In the genomic region with DNA sequence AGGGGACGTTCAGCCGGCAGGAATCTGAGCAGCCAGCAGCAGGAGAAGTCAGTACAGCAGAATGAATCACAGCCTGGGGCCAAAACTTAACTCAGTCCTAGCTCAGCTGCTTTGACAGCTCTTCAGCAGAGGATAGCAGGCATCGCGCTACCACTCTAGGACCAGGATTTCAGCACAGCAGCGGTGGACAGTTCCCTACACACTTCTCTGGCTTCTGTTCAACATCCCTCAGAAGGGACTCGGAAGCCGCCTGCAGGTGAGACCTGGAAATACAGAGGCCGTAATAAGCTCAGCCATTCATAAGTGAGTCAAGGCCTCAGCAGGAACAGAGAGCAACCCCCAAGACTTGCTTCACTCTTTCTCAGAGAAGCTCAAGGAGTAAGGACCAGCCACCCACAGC, we compare ENCODE assay signal across 9 mouse cellular contexts.
DNase-seq lines count a peak whose midpoint lies in the region; ATAC-seq and TF ChIP-seq lines count a peak whose summit lies in the region.
"Had no signal": no experiment of that assay in that cellular context is flagged by ENCODE, and none has a peak within 500 bp of the region (broad histone marks: within the 10 kb centered on the region; RNA-seq: fewer than 3 reads in every experiment).

No protein-coding gene starts in this region.

- intact Hi-C loops in heart, postnatal 10 days (cut with DNase I): loop anchor here (5.0 kb wide), 1 partner anchor 1189 kb away; no protein-coding TSS in a partner anchor

- no peaks in the 10 kb centered on the region for H3K36me3 ChIP-seq in ES-E14 (ENCODE audit: control insufficient read depth, insufficient read depth, low read length, poor library complexity, severe bottlenecking)
- H3K36me3 ChIP-seq: liver, embryonic 15.5 days had no signal

- no peak overlapping the region for H3K9ac ChIP-seq in ES-E14 (ENCODE audit: insufficient read depth, low read depth, low read length, poor library complexity, severe bottlenecking)
- H3K9ac ChIP-seq: liver, embryonic 15.5 days had no signal

- ATAC-seq in megakaryocyte-erythroid progenitor cell, adult 5-6 weeks (replicated peaks; ENCODE audit: low FRiP score, low TSS enrichment, poor library complexity, severe bottlenecking): peak; percentile 94
- no peak for ATAC-seq in inflammation-experienced regulatory T-cells, adult 6 months

- H3K4me1 ChIP-seq in ES-E14 (ENCODE audit: control insufficient read depth in 2 of 2, insufficient read depth in 2 of 2, low read length in 2 of 2, poor library complexity in 1 of 2): no peaks in the 10 kb centered on the region
- H3K4me1 ChIP-seq: liver, embryonic 15.5 days had no signal

- no peak overlapping the region for H3K27ac ChIP-seq in ES-E14 (ENCODE audit: insufficient read depth, low read depth, low read length, poor library complexity, severe bottlenecking)
- H3K27ac ChIP-seq: liver, embryonic 15.5 days had no signal

- in situ Hi-C loops in ES-E14 (cut with MboI; ENCODE audit: low sequenced_read_pairs in 2 of 2, unreplicated experiment in 2 of 2): no loop called here

- no peak overlapping the region for H3K4me3 ChIP-seq in ES-E14 (ENCODE audit: insufficient read depth in 1 of 2, low read depth in 1 of 2, low read length in 2 of 2, poor library complexity in 1 of 2, severe bottlenecking in 1 of 2)
- H3K4me3 ChIP-seq: liver, embryonic 15.5 days had no signal

- DNase-seq in ES-E14 (ENCODE audit: low read depth, low spot score): peak; percentile 88
- DNase-seq in adrenal gland, adult 8-10 months: peak; percentile 49
- DNase-seq in embryo, embryonic 9.5 days (ENCODE audit: extremely low spot score): peak; percentile 77
- DNase-seq in heart, postnatal 10 days: peak; percentile 84 to 90
- peak; percentile 72 to 73 for DNase-seq in layer of hippocampus, postnatal 10 days (ENCODE audit: low spot score in 2 of 2)
- peak; percentile 16 to 75 for DNase-seq in spleen, postnatal 10 days (ENCODE audit: low spot score in 2 of 2)

- no peaks in the 10 kb centered on the region for H3K9me3 ChIP-seq in ES-E14 (ENCODE audit: control insufficient read depth, insufficient read depth, low read depth, low read length)
- H3K9me3 ChIP-seq: liver, embryonic 15.5 days had no signal

TF ChIP-seq in ES-E14, 5 proteins besides CTCF, POLR2A, EP300 and RAD21:
- TF ChIP-seq CHD2 (IDR thresholded peaks at IDR 0.05; ENCODE audit: low read depth, low read length) (no peak), ZC3H11A (IDR thresholded peaks at IDR 0.05; ENCODE audit: borderline replicate concordance, low read depth, low read length) (peak; percentile 91)
